Mouse (Mus musculus) spleen, adult 2 months (tissue): ENCODE measurements around the gene Reep6. TPM values are rescaled to one million over a fixed set of nuclear protein-coding genes. Genes with fewer than 3 reads are reported as not detected.

ENCODE experiments used
- DNase-seq, 2 experiments: peaks; one replicate each; pipeline versions ENCODE4 v3.0.0 to v3.0.0-alpha.2; 2012 to 2021; ENCODE audit warnings: low spot score in 2 of 2, low read depth in 1 of 2
- H3K27ac ChIP-seq: fragments of 200-500 bp; 2 replicates; pipeline ENCODE4 v1.5.1; 2012; ENCODE audit warnings: low read length, inconsistent platforms; ENCODE audit not compliant: insufficient read depth
- H3K27me3 ChIP-seq: fragments of 200-500 bp; 2 replicates; pipeline ENCODE4 v1.6.1; 2012; ENCODE audit warnings: mild to moderate bottlenecking, moderate library complexity, low read length, inconsistent platforms; ENCODE audit not compliant: control insufficient read depth, insufficient read depth
- H3K36me3 ChIP-seq: fragments of 200-500 bp; 2 replicates; pipeline ENCODE4 v1.6.1; 2012; ENCODE audit warnings: mild to moderate bottlenecking, low read length, inconsistent platforms; ENCODE audit not compliant: control insufficient read depth, insufficient read depth
- H3K4me1 ChIP-seq: fragments of 200-500 bp; 2 replicates; pipeline ENCODE4 v1.6.1; 2011; ENCODE audit warnings: inconsistent platforms; ENCODE audit not compliant: control insufficient read depth, insufficient read depth, insufficient read length
- H3K4me3 ChIP-seq: fragments of 200-500 bp; 2 replicates; pipeline ENCODE4 v1.5.1; 2011; ENCODE audit warnings: mild to moderate bottlenecking, inconsistent platforms; ENCODE audit not compliant: insufficient read depth, insufficient read length; ENCODE audit errors: extremely low read depth
- CTCF ChIP-seq: fragments of 200-500 bp; IDR thresholded peaks from 2 replicates; pipeline ENCODE4 v1.5.1; 2011; ENCODE audit warnings: mild to moderate bottlenecking, inconsistent platforms; ENCODE audit not compliant: insufficient read depth, insufficient read length, insufficient replicate concordance; ENCODE audit errors: extremely low read depth
- POLR2A ChIP-seq: fragments of 200-500 bp; IDR thresholded peaks from 2 replicates; pipeline ENCODE4 v1.6.1; 2011; ENCODE audit warnings: low read depth, low read length, inconsistent platforms
- WGBS: fragments of 180-500 bp; shearing (Covaris S2); methylation state at CpG from one replicate; pipeline ENCODE4 v1.1.7; 2018; 5-methylcytosine and 5-hydroxymethylcytosine counted together
- polyA plus RNA-seq: library from polyadenylated mRNA; depleted of rRNA; stranded (reverse); fragments of >200 nt; gene quantifications from 2 replicates; pipeline ENCODE4 v1.2.3, GENCODE M21; 2012

The Reep6 gene
- polyA plus RNA-seq, 1 experiment = 2.1 TPM

- H3K36me3 ChIP-seq = no peaks in the 10 kb centered on the region
Observed at GRCm38 (mm10) chr10:80350292-80350691, 20.5 kb downstream of the Reep6 start.

DNA sequence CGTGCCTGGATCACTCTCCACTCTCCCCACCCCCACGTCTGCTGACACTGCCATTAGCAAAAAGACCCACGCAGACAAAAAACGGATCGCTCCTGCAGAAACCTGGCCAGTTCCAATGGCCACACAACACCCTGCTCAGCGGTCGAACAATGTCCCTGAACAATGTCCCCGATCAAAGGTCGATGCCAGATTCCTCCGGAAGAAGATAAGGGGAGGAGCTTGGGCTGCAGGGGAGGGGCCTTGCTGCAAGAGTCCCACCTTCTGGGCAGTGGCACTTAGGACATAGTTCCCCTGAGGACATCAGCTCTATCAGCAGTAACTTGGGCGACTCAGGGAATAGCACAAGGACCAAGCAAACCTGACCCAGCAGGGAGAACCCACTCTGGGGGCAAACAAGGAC lies 22.1 kb downstream of the Reep6 start:
- Histone ChIP-seq H3K4me1 (peaks cover 6% of the 10 kb centered on the region; the same call in 1 of the 2 replicates), H3K27me3 (peaks cover 23% of the 10 kb centered on the region), H3K36me3 (no peaks in the 10 kb centered on the region), H3K27ac (no peak overlapping the region), H3K4me3 (no peak overlapping the region)
- 39% methylated on average over 11 of the region's 11 CpGs for WGBS
- TF ChIP-seq POLR2A (no peak), CTCF (no peak)
- no peak for DNase-seq

More at GRCm38 (mm10) chr10:80350292-80350691, 20.5 kb downstream of the Reep6 start:
- Histone ChIP-seq H3K4me1 (peaks cover 6% of the 10 kb centered on the region), H3K4me3 (no peak overlapping the region), H3K27ac (no peak overlapping the region), H3K27me3 (peaks cover 19% of the 10 kb centered on the region)
- TF ChIP-seq POLR2A (no peak), CTCF (peak; percentile 95)
- DNase-seq = peak; percentile 52 to 80
- 2% methylated on average over 7 of the region's 7 CpGs for WGBS

- TF ChIP-seq POLR2A = no peak
- TF ChIP-seq CTCF = no peak
- peaks cover 16% of the 10 kb centered on the region for H3K27me3 ChIP-seq
- H3K4me1 ChIP-seq = peaks cover 6% of the 10 kb centered on the region; the same call in 1 of the 2 replicates
- WGBS = 44% methylated on average over 8 of the region's 8 CpGs
- no peak overlapping the region for H3K27ac ChIP-seq
- no peaks in the 10 kb centered on the region for H3K36me3 ChIP-seq
- DNase-seq = no peak
- no peak overlapping the region for H3K4me3 ChIP-seq
Observed at GRCm38 (mm10) chr10:80352727-80353126, 23.0 kb downstream of the Reep6 start.

DNA sequence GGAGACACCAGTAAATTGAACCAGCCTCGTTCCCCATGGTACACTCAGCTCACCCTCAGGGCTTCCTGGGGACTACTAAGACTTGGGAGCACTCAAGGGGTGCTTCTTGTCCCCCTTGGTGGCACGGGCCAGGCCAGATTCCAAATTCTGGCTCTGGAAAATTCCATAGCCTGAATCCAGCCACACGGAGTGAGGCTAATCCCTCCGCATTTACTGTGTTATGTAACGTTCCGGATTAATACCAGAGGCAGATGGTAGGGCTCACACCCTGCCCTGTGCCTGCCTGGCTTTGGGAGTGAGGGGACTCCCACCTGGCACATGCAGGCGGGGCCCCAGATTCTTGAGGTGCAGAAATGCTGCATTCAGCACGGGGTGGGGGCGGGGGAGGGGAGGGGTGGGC lies 25.7 kb downstream of the Reep6 start:
- 31% methylated on average over 9 of the region's 9 CpGs for WGBS
- no peak for TF ChIP-seq CTCF
- no peak for TF ChIP-seq POLR2A
- no peak overlapping the region for H3K4me3 ChIP-seq
- H3K27me3 ChIP-seq = peaks cover 15% of the 10 kb centered on the region
- no peaks in the 10 kb centered on the region for H3K36me3 ChIP-seq
- H3K27ac ChIP-seq = no peak overlapping the region
- no peaks in the 10 kb centered on the region; the same call in 1 of the 2 replicates for H3K4me1 ChIP-seq
- no peak for DNase-seq

GRCm38 (mm10) chr10:80356001-80356682 lies 26.4 kb downstream of the Reep6 start, which contains the start of gene Plk5:
Plk5 (plus strand) TSS chr10:80356459.
- DNase-seq = no peak
- H3K27ac ChIP-seq = no peak within 1 kb of the TSS
- H3K36me3 ChIP-seq = no peaks in the 10 kb centered on the region
- H3K27me3 ChIP-seq = peaks cover 15% of the 10 kb centered on the region
- WGBS = 2% methylated on average over 50 of the region's 53 CpGs
- no peak within 1 kb of the TSS for H3K4me3 ChIP-seq
- no peak for TF ChIP-seq POLR2A
- TF ChIP-seq CTCF = no peak
- no peaks in the 10 kb centered on the region; the same call in 1 of the 2 replicates for H3K4me1 ChIP-seq

DNA sequence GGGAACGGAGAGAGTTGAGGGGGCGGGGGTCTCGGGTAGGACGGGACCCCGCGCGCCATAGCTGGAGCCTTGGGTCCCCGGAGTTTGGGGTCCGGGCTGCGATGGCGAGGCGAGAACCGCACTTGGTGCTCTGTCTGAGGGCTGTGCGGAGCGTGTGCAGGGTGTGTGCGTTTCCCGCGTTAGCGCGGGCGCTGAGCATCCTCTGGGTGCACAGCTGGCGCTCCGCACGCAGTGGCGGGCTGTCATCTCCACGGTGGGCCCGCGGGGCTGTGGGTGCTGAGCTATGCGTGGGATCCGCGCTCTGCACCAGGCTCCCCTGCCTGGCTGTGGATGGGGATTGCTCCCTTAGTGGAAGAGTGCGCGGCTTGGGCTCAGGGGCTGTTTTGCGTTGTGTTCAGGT lies 27.0 kb downstream of the Reep6 start:
- no peak overlapping the region for H3K4me3 ChIP-seq
- no peak overlapping the region for H3K27ac ChIP-seq
- no peak for DNase-seq
- TF ChIP-seq CTCF = no peak
- TF ChIP-seq POLR2A = no peak
- no peaks in the 10 kb centered on the region; the same call in 1 of the 2 replicates for H3K4me1 ChIP-seq
- H3K27me3 ChIP-seq = peaks cover 15% of the 10 kb centered on the region
- WGBS = 7% methylated on average over 34 of the region's 34 CpGs
- no peaks in the 10 kb centered on the region for H3K36me3 ChIP-seq

- no peaks in the 10 kb centered on the region; the same call in 1 of the 2 replicates for H3K4me1 ChIP-seq
- no peaks in the 10 kb centered on the region for H3K36me3 ChIP-seq
- no peak for DNase-seq
- no peak for TF ChIP-seq CTCF
- TF ChIP-seq POLR2A = no peak
- 38% methylated on average over 7 of the region's 7 CpGs for WGBS
- peaks cover 15% of the 10 kb centered on the region for H3K27me3 ChIP-seq
- no peak overlapping the region for H3K27ac ChIP-seq
- H3K4me3 ChIP-seq = no peak overlapping the region
Observed at GRCm38 (mm10) chr10:80357336-80357735, 27.6 kb downstream of the Reep6 start.
